Mouse (Mus musculus) heart, adult 10 weeks (tissue): ENCODE results near the gene Dcaf15. TPM values are rescaled to one million over a fixed set of nuclear protein-coding genes. Genes with fewer than 3 reads are reported as not detected.

Source experiments
- polyA plus RNA-seq: library from polyadenylated mRNA; stranded (reverse); fragments of 350-450 nt; fragmentation: Illumina TruSeq; extraction: RNeasy Lipid Tissue Mini Kit (QIAGEN cat#74804); gene quantifications from one replicate; pipeline ENCODE4 v1.2.3, GENCODE M21; 2014; ENCODE audit warnings: low read depth, low replicate concordance

Gene Dcaf15
- 9.7 TPM for polyA plus RNA-seq

GRCm38 (mm10) chr8:84104697-84105609 lies at the start of gene Dcaf15:
TSS of gene Dcaf15 (minus strand) at chr8:84104768.

GRCm38 (mm10) chr8:84147769-84148530 lies 43.4 kb upstream of the Dcaf15 start, which contains the start of the genes Cc2d1a and 4930432K21Rik:
TSS of gene Cc2d1a (minus strand) at chr8:84147936.
TSS of gene 4930432K21Rik (plus strand) at chr8:84148025.

GRCm38 (mm10) chr8:84125656-84126055 lies 21.1 kb upstream of the Dcaf15 start, which contains the start of gene Podnl1:
TSS of gene Podnl1 (plus strand) at chr8:84125989.

GRCm38 (mm10) chr8:84066291-84066930 lies 38.2 kb downstream of the Dcaf15 start, which contains the start of gene Rfx1:
TSS of gene Rfx1 (plus strand) at chr8:84066834.

GRCm38 (mm10) chr8:84065037-84065436 lies 39.5 kb downstream of the Dcaf15 start, which contains the start of gene Gm10643:
TSS of gene Gm10643 (minus strand) at chr8:84065137.

Other genes starting within 250 kb of the Dcaf15 start
- 11.6 TPM for gene Adgrl1, start 204.7 kb downstream of the Dcaf15 start, polyA plus RNA-seq
- 2.4 TPM for gene Gm10644, start 149.6 kb downstream of the Dcaf15 start, polyA plus RNA-seq
- gene Asf1b, start 149.3 kb downstream of the Dcaf15 start, polyA plus RNA-seq, result 2.5 TPM
- 218 TPM for gene Prkaca, start 131.8 kb downstream of the Dcaf15 start, polyA plus RNA-seq
- 20.0 TPM for gene Samd1, start 107.1 kb downstream of the Dcaf15 start, polyA plus RNA-seq
- not detected for gene 1700067K01Rik, start 103.3 kb downstream of the Dcaf15 start, polyA plus RNA-seq
- gene 2210011C24Rik, start 92.6 kb downstream of the Dcaf15 start, polyA plus RNA-seq, result 4.4 TPM
- 0.29 TPM for gene Palm3, start 83.3 kb downstream of the Dcaf15 start, polyA plus RNA-seq
- 3.0 TPM for gene Il27ra, start 62.2 kb downstream of the Dcaf15 start, polyA plus RNA-seq
- not detected for gene Rln3, start 59.8 kb downstream of the Dcaf15 start, polyA plus RNA-seq
- 4.3 TPM for gene Gm10643, start 39.6 kb downstream of the Dcaf15 start, polyA plus RNA-seq
- 8.2 TPM for gene Rfx1, start 37.9 kb downstream of the Dcaf15 start, polyA plus RNA-seq
- gene Podnl1, start 21.2 kb upstream of the Dcaf15 start, polyA plus RNA-seq, result not detected
- 10.9 TPM for gene Cc2d1a, start 43.2 kb upstream of the Dcaf15 start, polyA plus RNA-seq
- gene 4930432K21Rik, start 43.3 kb upstream of the Dcaf15 start, polyA plus RNA-seq, result 0.34 TPM
- gene Nanos3, start 80.4 kb upstream of the Dcaf15 start, polyA plus RNA-seq, result not detected
- gene Zswim4, start 132.3 kb upstream of the Dcaf15 start, polyA plus RNA-seq, result 4.4 TPM
- gene D8Ertd738e, start 145.0 kb upstream of the Dcaf15 start, polyA plus RNA-seq, result 268 TPM
- gene Mri1, start 152.6 kb upstream of the Dcaf15 start, polyA plus RNA-seq, result 8.8 TPM
- gene Ccdc130, start 165.6 kb upstream of the Dcaf15 start, polyA plus RNA-seq, result 8.7 TPM